Mouse (Mus musculus): ENCODE measurements around the gene Mypn.

- TF ChIP-seq CTCF (IDR thresholded peaks at IDR 0.05; ENCODE audit: low read depth) (no peak), EP300 (IDR thresholded peaks at IDR 0.05; ENCODE audit: low read depth) (no peak)
Observed at GRCm38 (mm10) chr10:63234133-63234532, 30.4 kb upstream of the Mypn start.

Measured in liver, embryonic 14.5 days (tissue).